Mouse (Mus musculus) small intestine, adult 2 months (tissue): Measurements from ENCODE around the gene Clec1a.

Experiments used
- CTCF ChIP-seq: fragments of 200-500 bp; IDR thresholded peaks from 2 replicates; pipeline ENCODE4 v1.5.1; 2012; ENCODE audit warnings: low read depth, mild to moderate bottlenecking, control low read depth, inconsistent platforms, low read length, moderate library complexity, mixed read lengths; ENCODE audit not compliant: insufficient replicate concordance, insufficient read length; ENCODE audit errors: extremely low read depth
- POLR2A ChIP-seq: fragments of 200-500 bp; IDR thresholded peaks from 2 replicates; pipeline ENCODE4 v1.6.1; 2012; ENCODE audit warnings: low read depth, mild to moderate bottlenecking, control low read depth, inconsistent platforms, low read length, moderate library complexity

- no peak for TF ChIP-seq POLR2A
- no peak for TF ChIP-seq CTCF
These were observed 26.6 kb downstream of the Clec1a start for GRCm38 (mm10) chr6:129425217-129425616.
